Comparison of ENCODE assay signal across 10 mouse cellular contexts in the genomic region with DNA sequence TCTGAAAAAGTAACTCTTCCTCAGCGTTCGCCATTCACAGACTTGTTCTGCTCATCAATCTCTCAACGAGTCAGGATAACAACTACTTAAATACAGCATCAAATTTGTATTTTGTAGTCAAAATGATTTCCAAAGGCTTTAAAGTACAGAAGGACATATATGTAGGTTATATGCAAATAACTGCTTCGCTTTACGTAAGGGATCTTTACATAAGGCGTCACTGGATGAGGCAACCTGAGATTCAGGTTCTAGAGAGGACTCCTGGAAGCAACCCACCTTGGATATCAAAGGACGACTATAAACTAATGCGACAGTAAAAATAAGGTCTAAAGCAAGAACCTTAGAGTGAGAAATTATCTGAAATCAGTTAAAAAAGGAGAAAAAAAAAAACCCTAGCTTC. TPM values are rescaled to one million over a fixed set of nuclear protein-coding genes. Genes with fewer than 3 reads are reported as not detected.
A peak's percentile ranks its signal among the peaks of the same experiment; 100 is the strongest.
DNase-seq lines count a peak whose midpoint lies in the region; ATAC-seq and TF ChIP-seq lines count a peak whose summit lies in the region.
"Had no signal": no experiment of that assay in that cellular context is flagged by ENCODE, and none has a peak within 500 bp of the region (broad histone marks: within the 10 kb centered on the region; RNA-seq: fewer than 3 reads in every experiment).

No protein-coding gene starts in this region.

- H3K27ac ChIP-seq in cerebellum, adult 2 months (ENCODE audit: insufficient read depth, low read length) = no peak overlapping the region
- H3K27ac ChIP-seq in lung, embryonic 14.5 days (ENCODE audit: low read depth) = no peak overlapping the region
- H3K27ac ChIP-seq in intestine, embryonic 16.5 days (ENCODE audit: low read length) = no peak overlapping the region
- H3K27ac ChIP-seq in neural tube, embryonic 14.5 days (ENCODE audit: low read depth, low read length) = no peak overlapping the region
- H3K27ac ChIP-seq: macrophage had no signal

- no peak for TF ChIP-seq CTCF in cerebellum, adult 2 months (IDR thresholded peaks at IDR 0.05; ENCODE audit: borderline replicate concordance, insufficient read depth, low read depth, low read length)
- TF ChIP-seq CTCF in lung, embryonic 14.5 days (IDR thresholded peaks at IDR 0.05; ENCODE audit: low read depth) = no peak

- no peaks in the 10 kb centered on the region for H3K36me3 ChIP-seq in lung, embryonic 14.5 days (ENCODE audit: insufficient read depth)
- no peaks in the 10 kb centered on the region for H3K36me3 ChIP-seq in intestine, embryonic 16.5 days (ENCODE audit: control insufficient read depth, insufficient read depth, low read length)
- H3K36me3 ChIP-seq in neural tube, embryonic 14.5 days (ENCODE audit: control insufficient read depth, insufficient read depth, low read length) = no peaks in the 10 kb centered on the region

- DNase-seq in cerebellum, adult 2 months = no peak
- DNase-seq in cerebellum, adult 9-11 months = no peak
- no peak for DNase-seq in lung, embryonic 14.5 days
- DNase-seq in lung, postnatal 25 days (ENCODE audit: low spot score) = no peak
- no peak for DNase-seq in urinary bladder, adult 18-20 months (ENCODE audit: low spot score in 2 of 2)
- no peak for DNase-seq in urinary bladder, postnatal 10 days (ENCODE audit: low spot score)
- DNase-seq: cerebellum, postnatal 36 days had no signal

- peaks cover 5% of the 10 kb centered on the region; the same call in 1 of the 2 replicates for H3K4me1 ChIP-seq in cerebellum, adult 2 months (ENCODE audit: control insufficient read depth, insufficient read depth, low read length)
- 0 out of 2 replicates have a peak, but pooled peaks cover 4% of the 10 kb centered on the region for H3K4me1 ChIP-seq in lung, embryonic 14.5 days (ENCODE audit: insufficient read depth)
- peaks cover 6% of the 10 kb centered on the region for H3K4me1 ChIP-seq in intestine, embryonic 16.5 days (ENCODE audit: control insufficient read depth, insufficient read depth, low read length)
- peaks cover 17% of the 10 kb centered on the region for H3K4me1 ChIP-seq in neural tube, embryonic 14.5 days (ENCODE audit: control insufficient read depth, insufficient read depth, low read length)

- ATAC-seq in lung, embryonic 14.5 days (ENCODE audit: insufficient read depth) = no peak
- ATAC-seq in intestine, embryonic 16.5 days = no peak
- ATAC-seq in neural tube, embryonic 14.5 days (ENCODE audit: low read depth) = no peak

- peak overlapping the region; percentile 71; the same call in 1 of the 2 replicates for H3K9ac ChIP-seq in lung, embryonic 14.5 days
- peak overlapping the region; percentile 45; the same call in 1 of the 2 replicates for H3K9ac ChIP-seq in intestine, embryonic 16.5 days (ENCODE audit: low read depth, low read length)
- no peak overlapping the region for H3K9ac ChIP-seq in neural tube, embryonic 14.5 days (replicated peaks; ENCODE audit: low read depth, low read length)

- 42% methylated on average over 8 of the region's 8 CpGs for WGBS in cerebellum, adult 2 months
- WGBS in lung, embryonic 14.5 days = 47% methylated on average over 8 of the region's 8 CpGs
- WGBS in intestine, embryonic 16.5 days = 65% methylated on average over 8 of the region's 8 CpGs
- 59% methylated on average over 8 of the region's 8 CpGs for WGBS in neural tube, embryonic 14.5 days

- peak overlapping the region; percentile 90 for H3K4me3 ChIP-seq in cerebellum, adult 2 months (replicated peaks; ENCODE audit: insufficient read depth, low read depth, low read length)
- peak overlapping the region; percentile 73 for H3K4me3 ChIP-seq in lung, embryonic 14.5 days (ENCODE audit: low read depth, low read length)
- peak overlapping the region; percentile 79 for H3K4me3 ChIP-seq in intestine, embryonic 16.5 days (ENCODE audit: low read length)
- H3K4me3 ChIP-seq in neural tube, embryonic 14.5 days (ENCODE audit: low read depth, low read length) = peak overlapping the region; percentile 81

- no peaks in the 10 kb centered on the region for H3K9me3 ChIP-seq in lung, embryonic 14.5 days (ENCODE audit: low read depth, low read length)
- no peaks in the 10 kb centered on the region for H3K9me3 ChIP-seq in intestine, embryonic 16.5 days (ENCODE audit: control insufficient read depth, low read length)
- H3K9me3 ChIP-seq in neural tube, embryonic 14.5 days (ENCODE audit: control insufficient read depth, low read length) = no peaks in the 10 kb centered on the region

- TF ChIP-seq POLR2A in cerebellum, adult 2 months (IDR thresholded peaks at IDR 0.05; ENCODE audit: borderline replicate concordance, insufficient read depth, low read length) = no peak

- H3K27me3 ChIP-seq in cerebellum, adult 2 months (ENCODE audit: control insufficient read depth, insufficient read depth, low read length) = no peaks in the 10 kb centered on the region
- H3K27me3 ChIP-seq in lung, embryonic 14.5 days (ENCODE audit: insufficient read depth, low read length) = no peaks in the 10 kb centered on the region
- no peaks in the 10 kb centered on the region for H3K27me3 ChIP-seq in intestine, embryonic 16.5 days (replicated peaks; ENCODE audit: control insufficient read depth, insufficient read depth, low read length)
- no peaks in the 10 kb centered on the region for H3K27me3 ChIP-seq in neural tube, embryonic 14.5 days (ENCODE audit: control insufficient read depth, insufficient read depth, low read length)

- H3K4me2 ChIP-seq in lung, embryonic 14.5 days = peak overlapping the region; percentile 82
- H3K4me2 ChIP-seq in intestine, embryonic 16.5 days (ENCODE audit: low read depth, low read length) = peak overlapping the region; percentile 73
- peak overlapping the region; percentile 76 for H3K4me2 ChIP-seq in neural tube, embryonic 14.5 days (ENCODE audit: low read depth, low read length)

RNA-seq across cellular contexts. Expression of a gene that starts 1.5 kb away (rescaled TPM):
- polyA plus RNA-seq in cerebellum, adult 2 months (2012; rRNA removed) = 18.4 and 19.6 TPM in 2 replicates
- 11.1 and 12.9 TPM in 2 replicates for polyA plus RNA-seq in lung, embryonic 14.5 days (2014; fragmentation: Nextera tagmentation; extraction: Ambion mirVana)
- 8.1 and 10.1 TPM in 2 replicates for polyA plus RNA-seq in intestine, embryonic 16.5 days (2015; fragmentation: Nextera tagmentation; extraction: Ambion mirVana)
- 12.5 and 13.9 TPM in 2 replicates for polyA plus RNA-seq in neural tube, embryonic 14.5 days (2014; fragmentation: Nextera tagmentation; extraction: Ambion mirVana)

RNA-seq across cellular contexts. Expression of a gene that starts 37.3 kb away (rescaled TPM):
- 27.3 and 28.1 TPM in 2 replicates for polyA plus RNA-seq in cerebellum, adult 2 months (2012; rRNA removed)
- 40.6 and 43.3 TPM in 2 replicates for polyA plus RNA-seq in lung, embryonic 14.5 days (2014; fragmentation: Nextera tagmentation; extraction: Ambion mirVana)
- 51.9 and 54.4 TPM in 2 replicates for polyA plus RNA-seq in intestine, embryonic 16.5 days (2015; fragmentation: Nextera tagmentation; extraction: Ambion mirVana)
- 84.3 and 86.5 TPM in 2 replicates for polyA plus RNA-seq in neural tube, embryonic 14.5 days (2014; fragmentation: Nextera tagmentation; extraction: Ambion mirVana)
